Mouse (Mus musculus) midbrain, postnatal 0 days (tissue): ENCODE data around the gene Polr3c. TPM values are rescaled to one million over a fixed set of nuclear protein-coding genes. Genes with fewer than 3 reads are reported as not detected.

Source experiments
- ATAC-seq: fragments of 200-750 bp; cut with Nextera tagmentation; 2 replicates; pipeline ENCODE4 v1.8.0; 2017; ENCODE audit warnings: moderate number of reproducible peaks, mild to moderate bottlenecking, moderate TSS enrichment, moderate library complexity; ENCODE audit not compliant: low FRiP score
- DNase-seq: peaks from one replicate; pipeline ENCODE4 v3.0.0-alpha.2; 2015; ENCODE audit warnings: low spot score
- H3K27ac ChIP-seq: fragments of 300-500 bp; sonication (generic); 2 replicates; pipeline ENCODE4 v1.5.1; 2014; ENCODE audit warnings: low read depth, mild to moderate bottlenecking, low read length, mixed read lengths
- H3K27me3 ChIP-seq: fragments of 300-500 bp; sonication (generic); 2 replicates; pipeline ENCODE4 v1.6.1; 2014; ENCODE audit warnings: low read length, control low read depth, mixed read lengths; ENCODE audit not compliant: insufficient read depth
- H3K36me3 ChIP-seq: fragments of 300-500 bp; sonication (generic); 2 replicates; pipeline ENCODE4 v1.6.1; 2014; ENCODE audit warnings: low read length, control low read depth, mixed read lengths; ENCODE audit not compliant: insufficient read depth
- H3K4me1 ChIP-seq: fragments of 300-500 bp; sonication (generic); 2 replicates; pipeline ENCODE4 v1.6.1; 2014; ENCODE audit warnings: mild to moderate bottlenecking, control low read depth, antibody characterized with exemption, low read length, mixed read lengths; ENCODE audit not compliant: insufficient read depth
- H3K4me2 ChIP-seq: fragments of 300-500 bp; sonication (generic); 2 replicates; pipeline ENCODE4 v1.6.1; 2014; ENCODE audit warnings: low read depth, mild to moderate bottlenecking, low read length, mixed read lengths; ENCODE audit not compliant: poor library complexity, severe bottlenecking
- H3K4me3 ChIP-seq: fragments of 300-500 bp; sonication (generic); 2 replicates; pipeline ENCODE4 v1.5.1; 2014; ENCODE audit warnings: low read depth, mild to moderate bottlenecking, low read length, moderate library complexity
- H3K9ac ChIP-seq: fragments of 300-500 bp; sonication (generic); replicated peaks from 2 replicates; pipeline ENCODE4 v1.6.1; 2014; ENCODE audit warnings: mild to moderate bottlenecking, low read length, moderate library complexity, mixed read lengths; ENCODE audit not compliant: poor library complexity, severe bottlenecking
- H3K9me3 ChIP-seq: fragments of 300-500 bp; sonication (generic); 2 replicates; pipeline ENCODE4 v1.6.1; 2016; ENCODE audit warnings: low read length, control low read depth
- CTCF ChIP-seq: IDR thresholded peaks from 2 replicates; pipeline ENCODE4 v1.5.1; 2016; ENCODE audit warnings: antibody characterized with exemption, mild to moderate bottlenecking
- WGBS: fragments of 180-500 bp; shearing (Covaris S2); extraction: QIAGEN DNeasy Blood & Tissue Kit; methylation state at CpG from one replicate; pipeline ENCODE4 v1.1.7; 2014; 5-methylcytosine and 5-hydroxymethylcytosine counted together
- polyA plus RNA-seq: library from polyadenylated mRNA; unstranded; fragments of >200 nt; fragmentation: Nextera tagmentation; extraction: Ambion mirVana; gene quantifications from 2 replicates; pipeline ENCODE4 v1.2.1, GENCODE M21; 2015
- total RNA-seq: library from RNA; depleted of rRNA; stranded (reverse); fragments of >200 nt; gene quantifications from 2 replicates; pipeline ENCODE4 v1.2.3, GENCODE M21; 2014; rRNA removed

The Polr3c gene
- total RNA-seq (12.6 and 14.7 TPM in 2 replicates), polyA plus RNA-seq (26.4 and 30.7 TPM in 2 replicates)

DNA sequence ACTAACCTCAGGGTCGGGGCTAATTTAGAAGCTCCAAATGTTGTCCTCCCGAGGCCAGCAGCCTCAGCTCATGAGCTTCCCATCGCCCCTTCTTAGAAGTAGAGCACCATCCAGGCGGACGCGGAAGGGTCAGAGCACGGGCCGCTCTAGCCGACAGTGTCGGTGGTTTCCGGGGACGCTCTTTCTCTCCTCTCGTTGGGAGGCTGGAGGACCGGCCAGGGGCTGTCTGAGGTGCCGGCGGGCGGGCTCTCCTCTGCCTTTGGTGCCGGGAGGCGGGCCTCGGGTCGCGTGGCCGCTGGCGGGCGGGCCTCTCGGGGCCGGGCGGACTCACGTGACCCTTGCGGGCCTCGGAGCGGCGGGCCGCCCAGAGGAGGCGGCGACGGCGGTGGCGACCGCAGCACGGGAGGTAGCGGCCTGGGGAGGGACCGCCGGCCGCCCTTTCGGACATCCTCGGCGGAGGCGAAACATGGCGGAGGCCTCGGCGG lies at the start of gene Polr3c, which contains the start of gene Rnf115:
TSS of gene Polr3c (minus strand) at position 286 of the 485 bp plus-strand sequence.
TSS of gene Rnf115 (plus strand) at position 322 of the 485 bp plus-strand sequence.
- Histone ChIP-seq H3K9ac (peak within 1 kb of the TSS; percentile 79), H3K27me3 (no peaks in the 10 kb centered on the region), H3K4me2 (peak within 1 kb of the TSS; percentile 63), H3K4me1 (peaks cover 5% of the 10 kb centered on the region; the same call in 1 of the 2 replicates), H3K27ac (peak within 1 kb of the TSS; percentile 88), H3K9me3 (no peaks in the 10 kb centered on the region), H3K4me3 (peak within 1 kb of the TSS; percentile 69), H3K36me3 (peaks cover 12% of the 10 kb centered on the region)
- ATAC-seq = peak; percentile 95
- DNase-seq = peak; percentile 95
- no peak for TF ChIP-seq CTCF
- under 1% methylated on average over 49 of the region's 52 CpGs for WGBS

DNA sequence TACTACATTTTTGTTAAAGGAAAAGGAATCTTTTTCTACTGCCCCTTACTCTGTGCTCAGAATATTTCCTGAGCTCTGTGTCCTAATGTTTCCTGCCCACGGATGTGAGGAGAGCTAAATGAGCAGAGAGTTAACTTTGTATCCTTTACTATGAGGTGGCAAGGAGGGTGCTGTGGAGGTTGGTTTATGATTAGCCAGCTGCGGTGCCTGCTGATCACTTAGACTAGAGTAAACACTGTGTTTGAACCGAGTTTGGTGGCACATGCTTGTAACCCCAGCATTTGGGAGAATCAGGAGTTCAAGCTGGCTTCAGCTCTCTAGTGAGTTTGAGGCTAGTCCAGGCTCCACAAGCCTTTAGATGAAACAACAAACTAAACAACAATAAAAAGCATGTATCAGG lies 49.7 kb upstream of the Polr3c start:
- ATAC-seq (no peak), DNase-seq (no peak)
- Histone ChIP-seq H3K4me3 (no peak overlapping the region), H3K27ac (no peak overlapping the region), H3K36me3 (no peaks in the 10 kb centered on the region), H3K9ac (no peak overlapping the region), H3K4me1 (no peaks in the 10 kb centered on the region), H3K27me3 (no peaks in the 10 kb centered on the region), H3K4me2 (no peak overlapping the region), H3K9me3 (no peaks in the 10 kb centered on the region)
- TF ChIP-seq CTCF = no peak
- WGBS = 84% methylated on average over 3 of the region's 3 CpGs

- Histone ChIP-seq H3K4me3 (no peak overlapping the region), H3K4me2 (no peak overlapping the region), H3K27me3 (no peaks in the 10 kb centered on the region), H3K27ac (no peak overlapping the region), H3K9ac (no peak overlapping the region), H3K4me1 (no peaks in the 10 kb centered on the region), H3K9me3 (no peaks in the 10 kb centered on the region), H3K36me3 (no peaks in the 10 kb centered on the region)
- ATAC-seq = no peak
- no peak; the same call in 1 of the 2 replicates for TF ChIP-seq CTCF
- DNase-seq = no peak
- WGBS = 55% methylated on average over 1 of the region's 1 CpGs
These were observed 45.5 kb upstream of the Polr3c start for GRCm38 (mm10) chr3:96772949-96773348.

GRCm38 (mm10) chr3:96769971-96770370 lies 42.5 kb upstream of the Polr3c start:
- H3K27me3 ChIP-seq = no peaks in the 10 kb centered on the region
- no peak for ATAC-seq
- 94% methylated on average over 5 of the region's 5 CpGs for WGBS
- H3K4me1 ChIP-seq = no peaks in the 10 kb centered on the region
- no peak for DNase-seq
- H3K4me2 ChIP-seq = no peak overlapping the region
- no peak overlapping the region for H3K4me3 ChIP-seq
- no peaks in the 10 kb centered on the region for H3K36me3 ChIP-seq
- TF ChIP-seq CTCF = no peak
- no peaks in the 10 kb centered on the region for H3K9me3 ChIP-seq
- no peak overlapping the region for H3K27ac ChIP-seq
- no peak overlapping the region for H3K9ac ChIP-seq

- TF ChIP-seq CTCF = no peak
- no peak for DNase-seq
- Histone ChIP-seq H3K9ac (no peak overlapping the region), H3K4me2 (no peak overlapping the region), H3K4me1 (no peaks in the 10 kb centered on the region), H3K9me3 (no peaks in the 10 kb centered on the region), H3K36me3 (no peaks in the 10 kb centered on the region), H3K4me3 (no peak overlapping the region), H3K27ac (no peak overlapping the region), H3K27me3 (no peaks in the 10 kb centered on the region)
- ATAC-seq = no peak
- WGBS = 90% methylated on average over 1 of the region's 1 CpGs
These were observed 37.1 kb upstream of the Polr3c start for GRCm38 (mm10) chr3:96764528-96764927.

DNA sequence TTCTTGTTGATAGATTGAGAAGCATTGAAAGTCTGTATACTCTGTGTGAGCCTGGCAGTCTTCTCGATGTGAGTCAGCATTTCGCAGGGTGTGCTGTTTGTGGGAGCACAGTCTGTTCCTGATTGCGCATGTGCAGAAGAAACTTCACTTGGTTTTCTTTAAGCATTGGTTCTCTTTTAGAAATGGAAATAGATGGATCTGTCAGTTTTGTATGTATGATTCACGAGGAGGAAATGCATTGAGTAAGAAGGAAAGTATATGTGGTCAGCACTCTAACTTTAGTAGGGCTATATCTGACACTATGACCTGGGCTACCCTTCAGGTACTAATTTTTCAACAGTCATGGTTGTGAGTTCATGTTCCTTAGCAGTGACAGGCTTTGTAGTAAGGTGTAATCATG lies 32.3 kb upstream of the Polr3c start:
- no peak for TF ChIP-seq CTCF
- Histone ChIP-seq H3K4me2 (no peak overlapping the region), H3K4me1 (no peaks in the 10 kb centered on the region), H3K4me3 (no peak overlapping the region), H3K36me3 (peaks cover 4% of the 10 kb centered on the region; the same call in 1 of the 2 replicates), H3K9me3 (no peaks in the 10 kb centered on the region), H3K9ac (no peak overlapping the region), H3K27me3 (no peaks in the 10 kb centered on the region), H3K27ac (no peak overlapping the region)
- 91% methylated on average over 4 of the region's 4 CpGs for WGBS
- ATAC-seq = no peak
- no peak for DNase-seq
